Mouse (Mus musculus) brain, embryonic 14.5 days (tissue): ENCODE data around the gene Tmem82.

Experiments used
- CTCF ChIP-seq: fragments of 200-500 bp; IDR thresholded peaks from 2 replicates; pipeline ENCODE4 v1.5.1; 2012; ENCODE audit warnings: inconsistent platforms, mild to moderate bottlenecking, moderate library complexity, borderline replicate concordance; ENCODE audit not compliant: insufficient read depth, insufficient read length; ENCODE audit errors: extremely low read depth
- POLR2A ChIP-seq: fragments of 200-500 bp; IDR thresholded peaks from 2 replicates; pipeline ENCODE4 v1.6.1; 2012; ENCODE audit warnings: mild to moderate bottlenecking, inconsistent platforms, borderline replicate concordance; ENCODE audit not compliant: poor library complexity, insufficient read depth, insufficient read length, severe bottlenecking; ENCODE audit errors: extremely low read depth

GRCm38 (mm10) chr4:141578833-141579232 lies 39.6 kb downstream of the Tmem82 start:
- TF ChIP-seq CTCF (no peak), POLR2A (no peak)
